Mouse (Mus musculus): ENCODE measurements around the gene Pibf1.

The Pibf1 gene

DNA sequence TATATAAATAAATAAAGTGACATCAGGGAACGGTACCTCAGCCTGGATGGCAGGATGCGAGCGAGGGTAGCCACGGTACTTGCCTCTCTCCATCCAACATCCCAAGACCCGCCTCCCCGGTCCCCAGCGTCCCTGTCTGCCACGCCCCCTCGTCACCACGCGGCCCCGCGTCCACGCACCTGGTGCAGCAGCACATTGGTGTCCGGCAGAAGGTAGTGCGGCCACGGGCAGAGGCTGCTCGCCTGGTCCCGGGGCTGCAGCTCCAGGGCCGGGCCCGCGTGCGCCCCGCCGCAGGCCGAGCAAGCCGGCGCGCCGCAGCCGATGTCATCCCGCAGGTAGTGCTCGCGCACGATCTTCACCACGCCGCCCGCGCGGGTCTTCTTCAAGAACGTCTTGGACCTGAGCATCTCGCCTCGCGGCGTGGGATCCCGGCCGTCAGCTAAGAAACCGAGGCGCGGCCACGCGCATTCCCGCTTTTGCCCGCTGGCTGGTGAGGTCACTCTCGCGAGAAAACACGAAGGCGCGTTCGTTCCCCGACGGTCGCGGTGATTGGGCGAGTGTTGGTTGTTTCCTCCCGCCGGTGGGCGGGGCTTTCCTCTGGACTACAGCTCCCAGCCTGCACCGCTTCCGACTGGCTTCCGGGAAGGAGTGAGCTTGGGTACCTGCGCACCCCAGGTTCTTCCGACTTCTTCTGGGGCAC, at the start of gene Pibf1, which contains the start of gene Dis3:
Gene Pibf1, plus strand, starts transcription at position 158 of the 700 bp plus-strand sequence.
Gene Dis3, minus strand, starts transcription at position 504 of the 700 bp plus-strand sequence.
- peak; percentile 96 for DNase-seq (ENCODE audit: low read depth, low spot score)

DNA sequence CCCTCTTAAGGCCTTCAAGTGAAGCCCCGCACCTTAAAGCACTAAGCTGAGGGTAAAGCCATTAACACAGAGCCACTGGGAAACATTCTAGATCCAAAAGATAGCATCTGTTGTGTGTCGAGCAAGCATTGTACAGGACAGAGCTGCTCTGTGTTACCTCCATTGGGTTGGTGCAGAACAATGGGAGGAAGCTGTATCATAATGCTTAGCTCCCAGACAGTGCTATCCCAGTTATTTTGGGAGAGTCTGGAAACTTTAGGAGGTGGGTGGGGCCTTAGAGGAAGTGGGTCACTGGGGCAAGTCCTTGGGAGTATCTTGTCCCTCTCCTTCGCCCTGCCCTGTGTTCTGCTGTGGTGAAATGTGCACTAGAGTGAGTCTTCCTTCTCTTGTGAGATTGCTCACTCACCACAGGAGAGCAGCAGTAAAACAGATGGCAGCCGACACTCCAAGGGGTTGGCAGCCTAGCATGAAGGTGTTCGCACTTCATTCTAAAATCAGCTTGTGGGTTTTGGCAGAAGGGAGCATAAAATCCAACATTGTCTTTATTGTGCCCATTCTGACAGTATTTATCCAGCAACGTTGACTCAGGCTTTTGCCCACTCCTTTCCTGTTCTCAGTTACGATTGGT, 40.2 kb upstream of the Pibf1 start:
- no peak for DNase-seq (ENCODE audit: low read depth, low spot score)

DNA sequence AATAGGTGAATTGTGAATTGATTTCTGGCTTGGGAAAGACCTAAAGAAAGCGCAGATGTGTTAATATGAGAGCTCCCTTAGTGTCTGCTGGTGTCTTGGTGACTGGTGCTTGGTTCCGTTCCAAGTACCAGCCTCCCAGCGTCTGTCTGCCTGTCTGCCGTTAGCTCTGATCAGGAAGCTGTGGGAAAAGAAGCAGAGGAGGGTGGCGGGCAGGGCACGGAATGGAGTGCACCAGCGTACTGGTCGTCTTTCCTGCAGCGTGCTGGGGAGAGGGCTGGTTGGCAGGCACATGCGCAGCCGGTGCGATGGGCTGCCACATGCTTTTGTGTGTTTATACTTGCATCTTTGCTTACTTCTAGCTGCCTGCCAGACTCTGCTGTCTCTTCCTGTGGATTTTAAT, 38.6 kb upstream of the Pibf1 start:
- DNase-seq (ENCODE audit: low read depth, low spot score) = no peak

DNA sequence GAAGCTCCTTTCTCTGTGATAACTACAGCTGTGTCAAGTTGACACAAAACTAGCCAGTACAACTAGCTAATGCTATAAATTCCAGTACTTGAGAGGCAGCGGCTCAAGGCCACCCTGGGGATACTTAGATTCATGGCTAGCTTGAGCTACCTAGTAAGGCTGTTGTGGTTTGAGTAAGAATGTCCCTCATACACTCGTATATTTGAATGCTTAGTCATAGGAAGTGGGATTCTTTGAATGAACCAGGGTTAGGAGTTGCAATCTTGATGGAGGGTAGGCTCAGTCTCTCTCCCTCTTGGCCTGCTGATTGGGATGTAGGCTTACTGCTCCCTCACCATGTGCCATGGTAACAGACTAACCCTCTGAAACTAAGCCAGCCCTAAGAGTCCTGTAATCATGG, 36.1 kb upstream of the Pibf1 start:
- no peak for DNase-seq (ENCODE audit: low read depth, low spot score)

DNA sequence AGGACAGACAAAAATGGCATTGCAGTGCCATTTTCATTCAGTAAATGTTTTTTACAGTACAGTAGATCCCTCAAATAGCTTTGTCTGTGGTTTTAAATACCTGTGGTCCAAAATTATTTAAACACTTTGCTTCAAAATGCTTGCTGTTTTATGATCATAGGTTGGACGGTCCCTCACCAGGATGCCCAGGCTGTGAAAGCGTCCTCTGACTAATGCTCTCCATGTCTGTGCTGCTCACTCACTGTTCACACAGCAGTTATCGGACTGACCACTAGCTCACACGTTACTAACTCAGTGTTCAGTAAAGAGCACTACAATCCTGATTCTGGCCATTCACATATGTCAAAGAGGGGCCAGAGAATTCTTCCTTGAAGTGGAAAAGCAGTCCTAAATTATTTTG, 28.1 kb upstream of the Pibf1 start:
- DNase-seq (ENCODE audit: low read depth, low spot score) = no peak

DNA sequence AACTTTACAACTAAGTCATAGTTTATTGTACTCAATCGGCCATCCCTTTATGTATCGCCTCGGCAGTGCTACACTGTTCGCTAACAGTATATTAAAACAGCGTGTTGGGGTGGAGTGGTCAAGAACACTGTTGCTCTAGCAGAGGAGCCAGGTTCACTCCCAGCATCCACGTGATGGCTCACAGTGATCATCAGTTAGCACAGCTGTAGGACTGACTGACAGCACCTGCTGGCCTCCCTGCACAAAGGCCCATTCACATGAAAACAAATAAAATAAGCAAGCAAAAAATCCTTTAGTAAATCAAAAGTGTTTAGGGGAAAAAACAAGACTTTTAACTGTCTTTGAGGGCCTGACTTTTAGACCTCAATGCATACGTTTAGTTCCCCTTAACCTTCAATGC, 10.3 kb upstream of the Pibf1 start:
- DNase-seq (ENCODE audit: low read depth, low spot score) = no peak

DNA sequence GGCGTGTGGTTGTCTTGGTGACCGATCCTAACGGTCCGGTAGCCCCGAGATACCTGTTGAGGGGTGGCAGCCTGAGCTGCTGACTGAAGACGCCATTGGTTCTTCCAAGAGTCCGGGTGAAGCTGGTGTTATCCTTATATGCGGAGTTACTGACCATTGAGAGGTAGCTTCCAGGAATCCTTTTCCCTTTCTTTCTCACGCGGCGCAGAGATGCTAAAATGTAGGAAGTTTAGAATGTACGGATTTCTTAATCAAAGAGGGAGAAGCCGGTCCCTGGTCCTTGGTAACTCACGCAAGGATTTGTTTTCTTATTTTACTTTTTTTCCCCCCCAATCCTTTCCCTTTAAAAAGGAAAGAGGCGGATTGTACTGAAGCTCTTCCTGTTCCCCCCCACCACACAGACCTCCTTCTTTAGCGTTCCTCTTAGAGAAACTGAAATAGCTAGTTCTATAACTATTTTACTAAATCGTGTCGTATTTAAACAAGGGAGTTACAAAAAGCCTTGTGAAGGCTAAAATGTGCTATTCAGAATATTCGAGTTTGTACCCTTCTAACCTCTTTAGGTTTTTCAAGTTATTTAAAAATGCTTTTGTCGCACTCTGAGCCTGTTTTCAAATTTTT, 853 bp downstream of the Pibf1 start:
- no peak for DNase-seq (ENCODE audit: low read depth, low spot score)

DNA sequence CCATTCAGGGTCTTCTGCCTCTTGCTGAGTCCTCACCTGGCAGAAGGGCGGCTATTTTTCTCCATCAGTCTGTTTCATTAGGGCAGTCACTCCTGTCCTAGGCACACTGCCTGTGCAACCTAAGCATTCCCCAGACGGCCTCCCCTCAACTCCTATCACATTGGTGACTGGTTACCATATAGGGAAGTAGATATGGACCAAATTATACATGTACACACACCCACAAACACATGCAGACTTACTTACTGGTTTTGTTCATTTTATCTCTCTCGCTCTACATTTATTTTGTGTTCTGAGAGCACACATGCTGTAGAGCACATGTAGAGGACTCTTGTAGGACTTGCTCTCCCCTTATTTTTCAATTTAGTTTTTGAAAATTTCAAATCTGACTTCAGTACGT, 3.8 kb downstream of the Pibf1 start:
- DNase-seq (ENCODE audit: low read depth, low spot score) = no peak

DNA sequence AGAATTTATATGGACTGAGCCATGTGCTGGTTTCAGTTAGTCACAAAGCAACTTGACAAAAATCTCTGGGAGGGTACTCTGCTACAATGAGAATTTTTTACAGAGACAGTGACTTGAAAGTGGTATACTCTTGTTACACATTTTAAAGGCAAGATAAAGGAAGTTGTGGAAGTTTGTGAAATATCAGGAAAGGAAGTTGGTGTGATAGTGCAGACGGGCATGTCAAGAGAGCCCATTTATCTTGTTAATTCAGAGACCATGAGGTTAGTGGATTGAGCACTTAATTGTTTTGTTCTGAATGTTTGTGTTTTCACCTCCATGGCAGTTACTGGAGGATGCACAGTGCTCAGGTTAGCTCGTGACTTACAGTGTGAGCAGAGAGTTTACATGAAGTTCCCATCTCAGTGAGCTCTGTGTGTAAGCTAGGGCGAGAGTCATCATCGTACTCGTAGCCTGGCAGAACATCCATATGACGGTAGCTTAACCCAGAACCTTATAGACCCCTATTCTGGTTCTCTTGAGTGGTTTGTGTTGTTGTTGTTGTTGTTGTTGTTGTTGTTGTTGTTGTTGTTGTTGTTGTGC, 5.4 kb downstream of the Pibf1 start:
- no peak for DNase-seq (ENCODE audit: low read depth, low spot score)

DNA sequence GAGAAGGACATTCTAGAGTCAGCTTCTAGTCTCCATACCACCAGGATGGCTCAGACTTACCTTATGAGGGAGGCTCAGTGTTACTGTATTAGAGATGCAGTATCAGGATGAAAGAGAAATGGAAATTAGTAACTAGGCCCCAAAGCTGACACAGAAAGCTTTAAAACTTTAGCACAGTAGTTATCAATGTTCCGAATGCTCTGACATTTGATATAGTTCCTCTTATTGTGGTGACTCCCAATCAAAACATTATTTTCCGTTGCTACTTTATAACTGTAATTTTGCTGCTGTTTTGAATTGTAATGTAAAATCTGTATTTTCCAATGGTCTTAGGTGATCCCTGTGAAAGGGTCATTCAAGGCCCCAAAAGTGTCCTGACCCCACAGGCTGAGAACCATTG, 7.4 kb downstream of the Pibf1 start:
- DNase-seq (ENCODE audit: low read depth, low spot score) = no peak

DNA sequence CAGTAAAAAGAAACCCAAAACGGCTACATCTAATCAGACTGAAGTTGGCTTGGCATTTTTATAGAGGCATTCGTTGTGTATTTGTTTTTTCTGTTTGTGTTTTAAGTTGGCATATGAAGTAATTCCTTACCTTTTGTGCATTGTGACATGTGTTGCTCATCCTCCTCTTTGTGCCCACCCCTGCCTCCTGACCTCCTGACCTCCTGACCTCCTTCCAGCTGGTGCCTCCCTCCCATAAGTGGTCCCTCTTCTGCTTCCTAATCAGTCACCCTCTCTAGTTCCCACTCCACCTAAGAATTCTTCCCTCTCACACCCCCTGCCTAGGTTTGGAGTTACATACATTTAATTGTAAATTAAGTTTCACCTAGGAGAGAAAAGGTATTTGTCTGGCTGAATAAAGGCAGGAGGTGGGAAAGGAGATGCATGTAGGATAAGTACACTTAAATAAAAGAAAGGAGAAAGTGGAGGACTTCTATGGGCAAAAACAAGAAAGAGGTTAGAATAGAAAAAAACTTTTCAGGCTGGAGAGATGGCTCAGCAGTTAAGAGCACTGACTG, 8.5 kb downstream of the Pibf1 start:
- DNase-seq (ENCODE audit: low read depth, low spot score) = no peak

DNA sequence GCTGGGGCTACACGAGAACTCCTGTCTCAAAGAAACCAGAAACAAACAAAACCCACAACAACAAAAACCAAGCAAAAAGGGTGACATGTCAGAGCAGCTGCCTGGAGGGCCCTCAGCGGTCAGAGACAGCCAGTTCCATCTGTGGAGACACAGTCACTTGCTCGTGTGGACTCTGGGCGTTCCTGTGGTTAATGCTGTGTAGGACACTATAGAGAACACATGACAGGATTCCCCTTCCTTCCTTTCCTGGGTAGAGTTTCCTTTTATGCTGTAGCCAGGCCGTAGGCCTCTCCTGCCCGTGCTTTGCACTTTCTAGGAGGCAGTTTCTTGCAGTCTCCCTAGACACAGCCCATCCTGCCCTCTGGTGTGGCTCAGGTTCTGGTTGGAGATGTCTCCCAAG, 9.5 kb downstream of the Pibf1 start:
- DNase-seq (ENCODE audit: low read depth, low spot score) = no peak

DNA sequence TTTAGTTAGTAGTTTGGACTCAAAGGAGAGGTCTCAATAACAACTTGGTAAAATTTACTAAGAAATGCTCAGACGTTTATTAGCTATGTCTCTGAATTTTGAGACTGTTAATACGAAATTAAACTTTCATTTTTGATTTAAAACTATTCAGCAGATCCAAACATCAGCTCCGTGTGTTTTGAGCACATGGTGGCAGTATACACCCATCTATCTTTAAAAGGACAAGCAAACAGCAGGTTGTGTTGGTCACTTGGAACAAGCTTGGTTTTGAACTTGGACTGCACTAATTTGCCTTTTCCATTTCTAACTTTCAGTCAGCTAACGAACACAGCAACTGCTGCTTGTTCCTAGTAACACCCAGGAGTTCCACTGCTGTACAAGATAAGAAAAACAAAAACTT, 18.4 kb downstream of the Pibf1 start:
- no peak for DNase-seq (ENCODE audit: low read depth, low spot score)

DNA sequence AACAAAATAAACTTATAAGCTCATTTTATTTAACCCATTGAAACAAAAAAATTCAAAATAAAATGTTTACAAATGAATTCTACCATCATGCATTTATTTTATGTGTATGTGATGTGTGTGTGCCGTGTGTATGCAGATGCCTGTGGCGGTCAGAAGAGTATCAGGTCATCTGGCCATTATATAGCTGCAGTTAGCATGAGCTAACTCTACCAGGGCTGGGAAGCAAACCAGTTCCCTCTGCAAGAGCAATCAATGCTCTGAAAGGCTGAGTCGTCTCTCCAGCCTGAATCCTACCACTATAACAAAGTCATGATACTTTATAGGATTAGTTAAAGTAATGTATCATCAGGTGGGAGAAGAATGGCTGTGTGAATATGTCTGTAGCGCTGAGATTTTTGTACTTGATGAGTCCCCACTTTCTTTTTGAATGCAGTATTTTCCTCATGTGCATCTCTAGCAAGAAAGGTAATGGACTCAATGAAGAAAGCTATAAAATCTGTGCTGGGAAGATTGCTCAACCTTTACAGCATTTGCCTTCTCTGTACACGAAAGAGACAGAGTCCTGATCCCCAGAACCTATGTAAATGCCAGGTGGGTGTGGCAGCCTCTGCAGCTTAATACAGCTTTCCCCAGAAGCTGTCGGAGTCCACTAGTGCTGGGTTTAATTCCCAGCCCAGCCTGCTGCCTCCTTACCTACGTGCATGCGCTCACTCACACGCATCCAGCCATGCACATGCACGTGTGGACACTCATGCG, 22.5 kb downstream of the Pibf1 start:
- DNase-seq (ENCODE audit: low read depth, low spot score) = no peak

DNA sequence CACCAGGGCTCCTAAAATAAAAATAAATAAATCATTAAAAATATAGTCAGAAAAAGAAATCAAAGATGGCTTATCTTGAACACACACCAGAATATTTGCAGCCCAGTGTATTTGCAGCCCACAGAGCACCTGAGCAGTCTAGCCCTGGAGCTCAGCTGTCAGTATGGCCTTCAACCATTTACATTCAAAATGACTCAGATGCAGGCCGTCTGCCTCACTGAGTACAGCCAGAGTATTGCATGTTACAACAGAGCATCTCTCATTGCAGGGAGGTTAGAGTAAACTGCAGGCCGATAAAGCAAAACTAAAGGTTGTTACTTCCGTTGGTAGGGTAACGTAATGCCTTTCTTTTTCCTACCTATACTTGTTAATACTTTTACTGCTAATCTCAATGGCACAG, 24.9 kb downstream of the Pibf1 start:
- DNase-seq (ENCODE audit: low read depth, low spot score) = no peak

DNA sequence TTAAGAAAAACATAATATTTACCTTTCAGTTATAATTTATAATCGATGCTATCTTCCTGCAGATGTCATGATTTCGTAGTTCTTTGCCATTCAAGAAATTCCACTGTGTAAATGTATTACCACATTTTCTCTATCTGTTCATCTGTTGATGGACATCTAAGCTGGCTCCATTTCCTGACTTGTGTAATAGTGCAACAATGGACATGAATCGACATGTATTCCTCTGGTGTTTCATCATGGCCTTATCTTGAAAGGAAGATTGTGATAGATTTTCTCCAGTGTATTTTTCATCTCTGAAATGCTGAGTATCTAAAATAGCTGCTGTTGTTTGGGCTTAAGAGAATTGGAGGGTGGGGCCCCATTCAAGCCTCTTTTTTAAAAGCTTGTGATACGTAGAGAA, 27.5 kb downstream of the Pibf1 start:
- no peak for DNase-seq (ENCODE audit: low read depth, low spot score)

DNA sequence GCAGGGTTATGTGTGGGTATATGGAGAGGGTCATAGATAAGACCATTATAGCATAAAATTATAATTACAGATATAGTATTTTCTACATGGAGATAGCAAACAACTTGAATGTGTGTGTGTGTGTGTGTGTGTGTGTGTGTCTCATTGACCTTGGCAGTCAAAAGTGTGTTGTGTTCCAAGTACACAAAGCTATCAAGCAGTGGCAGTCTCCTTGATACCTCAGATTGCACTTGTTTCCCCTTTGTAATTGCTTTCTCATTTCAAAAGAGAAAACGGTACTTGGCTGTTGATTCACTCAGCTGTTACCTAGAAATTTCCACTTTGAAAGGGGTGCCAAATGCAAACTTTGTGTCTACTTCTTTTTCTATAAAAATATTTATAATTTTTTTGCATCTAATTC, 28.3 kb downstream of the Pibf1 start:
- DNase-seq (ENCODE audit: low read depth, low spot score) = no peak

DNA sequence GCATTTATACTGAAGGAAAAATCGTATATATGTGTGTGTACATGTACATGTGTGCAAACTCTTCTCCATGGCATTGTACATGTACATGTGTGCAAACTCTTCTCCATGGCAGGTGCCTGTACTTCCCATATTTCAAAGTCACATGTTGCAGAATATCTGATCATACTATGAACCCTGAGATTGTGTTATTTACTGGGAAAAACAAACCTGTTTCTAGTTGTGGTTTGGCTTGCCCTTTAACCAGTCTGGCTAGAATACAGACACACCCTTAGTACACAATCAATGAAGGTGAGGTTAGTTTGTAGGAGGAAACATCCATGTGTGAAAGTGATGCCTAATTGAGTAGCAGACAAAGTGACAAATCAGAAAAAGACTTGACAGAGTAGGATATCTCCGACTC, 29.8 kb downstream of the Pibf1 start:
- no peak for DNase-seq (ENCODE audit: low read depth, low spot score)

DNA sequence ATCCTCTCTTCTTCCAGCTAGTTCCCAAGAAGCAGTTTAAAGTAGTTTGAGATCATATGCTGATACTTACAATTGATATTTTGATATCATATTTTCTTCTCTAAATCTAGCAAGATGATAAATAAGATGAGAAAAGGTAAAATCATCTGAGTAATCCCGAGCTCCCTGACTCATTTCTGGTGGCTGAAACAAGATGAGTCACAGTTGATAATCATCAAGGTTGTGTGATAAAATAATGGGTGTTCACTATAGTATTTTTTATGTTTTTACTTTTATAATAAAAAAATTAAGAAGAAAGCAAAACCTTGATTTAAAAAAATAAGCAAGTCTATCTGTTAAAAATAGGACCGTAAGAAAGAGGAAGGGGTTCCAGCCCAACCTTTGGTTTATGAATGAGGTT, 34.8 kb downstream of the Pibf1 start:
- no peak for DNase-seq (ENCODE audit: low read depth, low spot score)

DNA sequence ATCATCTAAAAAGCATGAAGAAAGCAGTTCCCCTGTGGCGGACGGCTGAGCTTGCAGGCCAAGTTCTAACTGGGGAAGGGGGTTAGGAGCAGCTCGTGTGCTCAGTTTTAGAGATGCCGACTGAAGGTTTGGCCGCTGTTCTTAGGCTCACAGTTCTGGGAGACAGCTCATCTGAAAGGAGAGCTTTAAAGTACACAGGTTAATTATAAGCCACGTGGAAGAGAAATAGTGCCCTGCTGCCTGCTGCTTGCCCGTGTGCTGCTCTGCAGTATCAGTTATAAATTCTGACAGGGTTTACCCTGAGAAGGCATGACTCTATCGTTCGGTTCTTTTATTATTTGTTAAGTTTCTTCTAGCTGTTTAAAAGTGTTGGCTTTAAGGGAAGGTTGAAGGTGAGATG, 36.5 kb downstream of the Pibf1 start:
- DNase-seq (ENCODE audit: low read depth, low spot score) = no peak

DNA sequence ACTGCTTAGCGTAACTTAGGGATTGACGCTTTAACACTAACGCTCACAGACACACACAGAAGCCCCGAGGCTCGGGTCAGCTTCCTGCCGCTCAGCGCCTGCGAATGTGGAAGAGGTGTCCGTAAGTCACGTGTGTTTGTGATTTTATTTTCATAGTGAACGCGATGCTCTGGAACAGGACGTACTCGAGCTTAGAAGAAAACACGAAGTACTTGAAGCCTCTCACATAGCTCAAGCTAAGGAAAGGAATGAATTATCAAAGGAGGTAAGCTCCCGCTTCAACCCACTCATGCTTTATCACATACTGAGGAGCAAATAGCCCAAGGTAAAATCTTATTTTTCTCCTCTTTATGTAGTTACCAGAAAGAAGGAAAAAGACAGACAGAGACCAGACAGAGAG, 37.1 kb downstream of the Pibf1 start:
- no peak for DNase-seq (ENCODE audit: low read depth, low spot score)

DNA sequence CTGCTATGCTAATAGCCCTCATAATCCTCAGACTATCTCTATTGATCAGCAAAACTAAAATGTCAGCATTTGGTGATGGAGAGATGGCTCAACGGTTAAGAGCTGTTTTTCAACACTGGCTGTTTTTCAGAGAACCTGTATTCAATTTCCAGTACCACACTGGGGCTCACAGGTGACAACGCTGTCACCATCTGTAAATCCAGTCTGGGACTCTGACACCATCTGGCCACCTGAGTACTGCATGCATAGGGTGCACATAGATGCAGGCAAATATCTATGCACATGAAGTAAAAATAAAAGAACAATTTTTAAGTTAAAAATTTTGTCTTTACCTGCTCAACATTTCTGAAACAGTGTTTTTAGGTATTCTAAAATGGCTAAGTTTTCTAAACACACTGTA, 40.8 kb downstream of the Pibf1 start:
- no peak for DNase-seq (ENCODE audit: low read depth, low spot score)

Data from WW6 (cell line).